ENCODE assay signal across 12 mouse cellular contexts in genomic region chr6:4973337-4973736, GRCm38 (mm10).
DNase-seq lines count a peak whose midpoint lies in the region; ATAC-seq lines count a peak whose summit lies in the region.
"Had no signal": no experiment of that assay in that cellular context is flagged by ENCODE, and none has a peak within 500 bp of the region (broad histone marks: within the 10 kb centered on the region; RNA-seq: fewer than 3 reads in every experiment).

No protein-coding gene starts in this region.

- ATAC-seq in frontal cortex, adult (ENCODE audit: low TSS enrichment) = 0 out of 2 replicates have a peak, but pooled peaks have one; percentile 24
- ATAC-seq: midbrain, embryonic 13.5 days had no signal

- DNase-seq in frontal cortex, postnatal 36 days (ENCODE audit: low spot score in 2 of 2) = no peak
- peak; percentile 47 to 67 for DNase-seq in spleen, postnatal 4 days (ENCODE audit: low spot score in 2 of 2)
- DNase-seq in spleen, adult 18-20 months = no peak
- DNase-seq in lung, postnatal 14 days = peak; percentile 30
- no peak for DNase-seq in gastrocnemius, postnatal 36 days
- DNase-seq in gastrocnemius, postnatal 25 days = no peak
- no peak for DNase-seq in urinary bladder, postnatal 10 days (ENCODE audit: low spot score)
- DNase-seq: gastrocnemius, adult 2 months; right cerebral cortex, postnatal 4 days; thymus, adult 2 months had no signal

- intact Hi-C loops in gastrocnemius, postnatal 36 days (cut with DNase I) = no loop called here

Comparison
In these comparisons a context has a peak if more than half of its experiments do, and no peak if none do; other contexts are left out.
1. DNase-seq: peak in spleen, postnatal 4 days (2 of 2) and lung, postnatal 14 days (single experiment); none in frontal cortex, postnatal 36 days (0 of 2), spleen, adult 18-20 months (0 of 2), gastrocnemius, postnatal 36 days (0 of 2), gastrocnemius, postnatal 25 days (single experiment) and urinary bladder, postnatal 10 days (single experiment).